Mouse (Mus musculus) intestine, embryonic 16.5 days (tissue): Measurements from ENCODE around the gene Asb7. TPM values are rescaled to one million over a fixed set of nuclear protein-coding genes. Genes with fewer than 3 reads are reported as not detected.

Experiments
- polyA plus RNA-seq: library from polyadenylated mRNA; unstranded; fragments of >200 nt; fragmentation: Nextera tagmentation; extraction: Ambion mirVana; gene quantifications from 2 replicates; pipeline ENCODE4 v1.2.1, GENCODE M21; 2015

Asb7 gene
- polyA plus RNA-seq, 1 experiment from 2014 or later = 10.2 TPM

Other genes starting within 250 kb of the Asb7 start
- gene Lins1, start 293 bp upstream of the Asb7 start, polyA plus RNA-seq = 10.7 and 11.1 TPM in 2 replicates
- 0.84 and 1.4 TPM in 2 replicates for gene Cers3, start 53.9 kb upstream of the Asb7 start, polyA plus RNA-seq
- 3.0 and 3.7 TPM in 2 replicates for gene Adamts17, start 150.1 kb upstream of the Asb7 start, polyA plus RNA-seq